Mouse (Mus musculus) brain, adult 2 months (tissue): Measurements from ENCODE around the gene Wwox.

ENCODE experiments used
- DNase-seq: peaks from one replicate; pipeline ENCODE4 v3.0.0; 2011; ENCODE audit warnings: low read depth, low spot score

Wwox gene

DNA sequence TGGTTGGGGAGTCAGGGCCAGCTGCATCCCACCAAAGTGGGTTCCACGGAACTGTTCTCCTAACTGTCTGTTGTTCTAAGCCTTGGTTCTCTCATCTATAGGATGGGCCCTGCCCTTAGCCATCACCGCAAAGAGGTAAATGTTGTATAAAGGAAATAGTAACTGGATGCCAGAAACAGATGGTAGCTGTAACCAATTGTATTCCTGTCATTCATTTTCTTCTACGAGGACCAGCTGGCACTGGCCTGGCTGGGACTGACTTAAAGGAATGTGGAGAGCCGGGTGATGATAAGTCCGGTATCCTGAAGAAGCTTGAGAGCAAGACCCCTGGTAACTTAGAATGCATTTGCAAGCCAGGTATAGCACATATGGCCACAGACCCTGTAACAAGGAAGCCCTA lies 451.0 kb downstream of the Wwox start:
- peak; percentile 35 for DNase-seq

DNA sequence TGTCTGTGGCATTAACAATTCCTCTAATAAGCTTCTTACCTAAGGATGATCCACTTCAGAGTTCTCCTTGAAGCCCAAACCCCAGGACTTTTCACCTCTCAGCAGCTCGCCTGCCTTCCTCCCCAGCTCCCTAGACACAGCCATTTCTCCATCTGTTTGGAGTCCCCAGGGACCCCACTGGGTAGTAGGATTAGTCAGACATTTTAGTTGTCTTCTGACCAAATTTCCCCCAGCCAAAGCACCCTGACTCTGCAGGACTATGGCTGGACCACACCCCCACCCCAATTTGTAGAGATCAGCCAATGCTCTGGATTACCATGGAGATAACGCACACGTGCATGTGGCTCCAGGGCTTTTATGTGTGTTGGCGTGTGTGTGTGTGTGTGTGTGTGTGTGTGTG lies 451.8 kb downstream of the Wwox start:
- no peak for DNase-seq

DNA sequence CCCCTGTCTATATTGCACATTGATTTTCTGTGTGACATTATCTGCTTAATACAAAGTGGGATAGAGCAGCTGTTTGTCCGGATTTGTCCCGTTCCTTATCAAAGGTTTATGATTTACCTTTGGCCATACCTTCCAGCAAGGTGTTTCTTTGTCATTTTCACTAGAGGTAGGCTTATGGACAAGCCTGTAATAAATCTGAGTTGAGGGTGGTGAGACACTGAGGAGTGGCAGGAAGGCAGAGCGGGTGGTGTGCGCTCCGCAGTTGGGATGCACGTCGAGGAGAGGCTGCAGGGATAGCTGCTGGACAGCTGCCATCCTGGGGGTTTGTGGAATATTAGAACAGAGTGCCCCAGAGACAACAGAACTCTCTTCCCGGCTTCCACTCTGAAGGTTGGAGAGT lies 458.0 kb downstream of the Wwox start:
- DNase-seq, result no peak

DNA sequence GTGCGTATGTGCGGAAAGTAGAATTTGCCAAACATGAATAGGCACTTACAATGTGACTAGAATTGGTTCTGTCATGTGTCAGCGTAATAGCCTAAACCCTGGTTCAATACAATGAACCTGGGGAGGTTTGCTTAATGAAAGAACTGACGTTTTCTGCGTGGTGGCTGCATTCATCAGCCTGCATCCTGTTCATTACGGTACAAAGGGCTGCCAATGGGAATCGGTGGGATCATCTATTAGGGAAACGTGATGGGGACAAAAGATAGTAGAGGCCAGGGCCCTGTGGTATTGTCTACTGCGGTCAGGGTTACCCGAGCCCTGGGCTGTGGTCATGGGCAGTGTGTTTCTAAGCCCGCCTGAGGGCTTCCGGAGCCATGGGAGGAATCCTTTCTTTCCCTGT lies 459.7 kb downstream of the Wwox start:
- no peak for DNase-seq

DNA sequence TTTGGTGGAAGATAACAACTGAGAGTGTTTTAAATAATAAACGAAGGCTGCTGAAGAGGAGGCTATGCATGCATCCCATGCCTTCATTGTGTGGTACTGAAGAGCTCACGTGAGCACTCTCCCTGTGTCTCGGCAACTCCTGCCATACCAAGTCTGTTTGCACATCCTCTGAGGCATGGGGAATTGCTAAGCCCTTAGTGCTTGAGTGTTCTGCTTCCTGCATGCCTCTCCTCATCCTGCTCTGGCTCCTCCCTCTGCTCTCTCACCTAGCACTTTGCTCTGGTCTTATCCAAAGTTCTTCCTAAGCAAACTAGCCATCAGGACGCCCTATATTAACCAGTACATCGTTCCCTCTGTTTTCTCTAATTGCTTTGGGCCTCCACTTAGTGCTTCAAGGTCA lies 463.1 kb downstream of the Wwox start:
- no peak for DNase-seq

DNA sequence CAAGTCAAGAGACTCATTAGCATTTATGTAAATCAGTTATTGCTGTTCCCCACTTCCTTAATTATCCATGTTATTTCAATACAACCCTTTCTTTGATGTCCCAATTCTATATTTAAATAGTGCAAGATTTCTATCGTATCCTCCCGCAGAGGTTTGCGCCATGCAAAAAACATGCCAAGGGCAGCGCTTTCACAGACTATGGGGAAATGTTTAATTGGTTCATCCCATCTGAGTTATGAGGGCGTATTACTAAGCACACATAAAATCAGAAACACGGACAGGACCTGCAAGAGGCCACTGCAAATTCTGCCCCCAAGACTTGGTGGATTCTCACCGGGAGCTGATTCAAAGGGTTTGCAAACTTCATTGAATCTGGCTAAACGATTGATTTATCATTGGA lies 468.6 kb downstream of the Wwox start:
- DNase-seq, result no peak

DNA sequence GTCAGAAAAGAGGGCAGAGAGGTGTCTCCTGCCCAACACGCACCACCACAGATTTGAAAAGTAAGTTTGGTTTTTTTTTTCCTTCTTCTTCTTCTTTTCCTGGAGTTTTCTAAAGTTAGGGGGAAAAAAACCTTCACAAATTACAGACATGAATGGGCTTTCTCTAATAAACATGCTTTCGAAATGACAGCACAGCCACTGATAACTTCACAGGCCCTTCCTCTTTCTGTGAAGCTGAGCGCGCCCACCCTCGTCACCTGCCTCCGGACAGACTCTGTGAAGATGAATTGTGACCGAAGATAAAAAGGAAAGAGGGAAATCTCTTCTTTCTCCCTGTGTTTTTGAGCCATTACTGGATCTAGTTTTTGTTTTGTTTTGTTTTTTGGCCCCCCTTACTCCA lies 469.1 kb downstream of the Wwox start:
- no peak for DNase-seq

DNA sequence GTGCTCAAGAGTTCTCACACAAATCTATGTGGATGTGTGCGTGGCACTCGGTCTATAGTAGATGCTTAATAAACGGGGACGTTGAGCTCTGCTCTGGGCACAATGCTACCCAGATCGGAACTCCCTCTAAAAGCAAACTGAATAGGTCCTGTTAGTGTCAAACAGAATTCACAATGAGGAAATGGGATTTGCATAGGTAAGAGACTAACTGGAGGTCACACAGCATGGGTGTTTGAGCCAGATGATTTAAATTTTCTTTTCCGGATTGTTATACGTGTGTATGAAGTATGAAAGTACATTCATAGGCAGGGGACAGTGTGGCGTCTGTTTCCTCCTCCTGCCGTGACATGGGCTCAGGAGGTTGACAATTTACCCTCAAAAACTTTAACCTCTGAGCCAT lies 469.7 kb downstream of the Wwox start:
- DNase-seq, result no peak

DNA sequence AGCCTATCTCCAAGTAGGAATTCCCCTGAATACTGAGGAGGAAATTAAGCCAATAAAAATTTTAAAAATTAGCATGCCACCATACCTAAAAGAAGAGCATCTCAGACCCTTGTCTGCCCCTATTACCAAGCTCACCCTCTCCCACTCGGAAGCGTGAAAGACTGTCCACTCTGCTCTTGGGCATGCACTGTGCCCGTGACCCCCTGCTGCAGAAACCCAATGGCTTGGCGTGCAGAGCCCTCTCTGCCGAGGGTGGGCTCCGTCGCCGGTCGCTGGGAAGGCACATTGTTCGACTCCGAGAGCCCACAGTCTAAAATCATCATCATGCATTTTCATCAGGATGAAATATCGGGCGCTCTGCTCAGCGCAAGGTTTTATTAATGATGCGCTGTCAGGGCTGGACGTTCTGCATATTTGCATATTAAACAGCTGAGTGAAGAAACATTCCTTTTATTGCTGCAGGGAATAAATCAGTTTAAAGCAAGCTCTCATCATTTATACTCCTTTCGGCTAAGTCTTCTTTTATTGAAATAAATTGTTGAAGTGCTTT lies 471.7 kb downstream of the Wwox start:
- DNase-seq, result no peak

DNA sequence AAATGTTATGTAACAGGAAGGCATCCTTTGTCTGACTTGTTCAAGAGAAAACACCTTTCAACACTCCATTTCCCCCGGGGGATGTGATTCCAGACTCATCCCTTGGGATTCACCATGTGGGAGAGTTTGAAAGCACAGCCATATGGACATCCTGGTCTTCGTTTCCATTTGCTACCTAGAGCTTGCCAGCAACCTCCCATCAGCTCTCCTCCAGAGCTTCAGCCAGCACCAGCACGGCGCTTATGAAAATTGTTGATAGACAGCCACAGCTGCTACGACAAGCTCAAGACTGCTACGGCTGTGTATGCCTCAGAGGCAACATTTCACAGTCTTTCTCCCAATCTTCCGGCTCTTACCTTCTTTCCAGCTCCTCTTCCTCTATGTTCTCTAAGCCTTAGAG lies 484.2 kb downstream of the Wwox start:
- peak; percentile 89 for DNase-seq

DNA sequence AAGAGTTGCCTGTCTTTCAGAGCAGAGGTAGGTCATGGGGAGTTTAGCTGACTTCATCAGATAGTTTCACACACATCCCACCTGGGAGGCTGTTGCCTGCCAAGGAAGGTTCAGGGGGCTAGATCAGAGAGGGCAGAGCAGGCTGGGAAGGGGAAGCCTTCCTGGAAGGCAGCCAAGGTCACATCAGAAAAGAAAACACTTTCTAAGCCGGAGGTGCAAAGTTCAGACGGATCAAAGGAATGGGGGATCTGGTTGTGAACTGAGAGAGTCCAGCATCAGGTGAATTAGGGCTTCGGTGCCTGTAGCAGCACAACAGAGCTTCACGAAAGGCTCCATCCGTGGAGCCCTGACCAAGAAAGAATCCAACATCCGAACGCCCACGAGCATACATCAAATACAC lies 488.0 kb downstream of the Wwox start:
- DNase-seq, result no peak

DNA sequence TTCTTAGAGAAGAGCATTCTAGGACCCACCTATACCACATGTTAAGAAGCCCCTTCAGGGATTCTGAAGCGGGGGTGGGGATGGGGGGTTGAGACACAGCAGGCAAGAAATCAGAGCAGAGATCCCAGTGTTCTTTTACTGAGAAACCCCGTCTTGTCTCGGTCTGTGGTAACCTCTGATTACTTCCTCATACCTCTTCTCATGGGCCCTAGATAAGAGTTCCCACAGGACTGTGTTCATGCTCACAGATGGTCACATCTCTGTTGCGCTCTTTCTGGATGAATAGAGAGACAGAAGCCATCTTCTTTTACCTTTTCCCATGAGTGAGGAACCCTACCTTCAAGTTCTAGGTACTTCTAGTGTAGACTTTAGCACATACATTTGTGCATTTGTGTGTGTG lies 488.5 kb downstream of the Wwox start:
- DNase-seq, result no peak

DNA sequence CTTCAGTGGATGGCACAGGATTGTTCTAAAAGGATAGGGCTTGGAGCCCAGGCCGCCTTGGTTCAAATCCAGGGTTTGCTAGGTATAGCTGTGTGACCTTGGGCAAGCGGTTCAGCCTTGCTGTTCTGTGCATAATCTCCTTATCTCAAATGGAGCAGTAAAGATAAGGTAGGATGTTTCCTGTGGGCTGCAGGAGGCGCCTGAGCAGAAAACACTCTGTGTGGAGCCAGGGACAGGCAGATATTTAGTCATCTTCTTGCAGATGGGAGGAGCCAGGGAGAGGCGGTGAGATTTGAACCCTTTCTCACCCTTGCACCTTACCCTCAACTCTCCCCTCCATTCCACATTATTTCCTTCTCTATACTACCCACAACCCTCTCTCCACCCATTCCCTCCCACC lies 490.1 kb downstream of the Wwox start:
- DNase-seq, result no peak

DNA sequence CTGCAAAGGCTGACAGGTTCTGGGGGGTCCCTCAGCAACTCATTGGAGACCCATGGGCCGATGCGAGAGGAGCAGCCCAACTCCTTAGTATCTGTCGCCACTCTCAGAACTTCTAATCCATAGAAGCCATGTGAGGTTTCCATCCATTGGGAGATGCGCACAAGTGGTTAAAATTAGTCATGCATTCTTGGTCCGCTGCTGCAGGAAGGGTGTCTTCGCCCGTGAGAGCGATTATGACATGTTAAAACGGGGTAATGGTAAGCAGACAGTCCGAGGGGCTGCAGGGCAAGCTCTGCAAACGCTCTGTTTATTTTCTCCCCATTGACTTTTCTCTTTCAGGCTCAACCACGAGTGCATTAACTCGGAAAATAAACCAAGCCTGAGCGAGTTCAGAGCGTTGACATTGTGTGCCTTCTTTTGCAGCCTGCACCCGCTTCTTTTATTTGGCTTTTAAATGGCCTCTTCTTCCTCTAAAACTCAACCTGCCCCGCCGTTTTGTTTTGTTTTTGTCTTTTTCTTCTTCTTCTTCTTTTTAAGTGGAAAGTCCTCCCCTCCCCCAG lies 492.7 kb downstream of the Wwox start:
- DNase-seq, result no peak

DNA sequence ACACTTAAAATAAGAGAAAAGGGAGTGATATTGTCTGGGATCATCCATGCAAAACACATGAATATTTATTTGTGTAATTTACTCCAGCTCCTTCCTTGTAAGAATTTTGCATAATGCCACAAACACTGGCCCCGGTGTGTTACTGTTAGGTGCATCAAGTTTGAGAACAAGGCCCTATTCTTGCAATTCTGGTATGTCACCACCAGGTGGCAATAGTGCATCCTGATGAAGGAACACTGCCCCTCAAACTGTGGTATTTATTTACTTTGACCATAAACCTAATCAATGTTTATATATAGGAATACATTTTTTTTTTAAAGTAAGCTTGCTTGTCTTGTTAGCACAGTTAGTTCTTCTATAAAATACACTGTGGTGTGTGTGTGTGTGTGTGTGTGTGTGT lies 493.8 kb downstream of the Wwox start:
- DNase-seq, result peak; percentile 23

DNA sequence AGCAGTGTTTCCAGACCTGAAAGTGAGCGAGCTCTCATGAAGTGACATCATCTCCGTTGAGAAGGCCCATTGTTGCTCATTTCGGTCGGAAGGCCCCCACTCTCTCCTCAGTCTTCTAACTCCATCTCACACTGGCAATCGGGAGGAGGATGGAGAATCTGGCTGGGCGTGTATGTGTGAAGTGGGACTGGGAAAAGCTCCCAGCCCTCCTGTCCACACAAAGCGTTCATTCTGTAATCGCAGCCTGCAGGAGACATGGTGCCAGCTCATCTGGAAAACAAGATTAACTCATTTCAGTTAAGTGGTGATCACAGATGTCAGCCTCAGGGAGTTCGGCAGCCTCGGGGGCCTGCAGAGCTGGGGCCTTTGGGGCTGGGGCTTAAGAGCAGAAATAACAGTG lies 497.4 kb downstream of the Wwox start:
- peak; percentile 68 for DNase-seq

DNA sequence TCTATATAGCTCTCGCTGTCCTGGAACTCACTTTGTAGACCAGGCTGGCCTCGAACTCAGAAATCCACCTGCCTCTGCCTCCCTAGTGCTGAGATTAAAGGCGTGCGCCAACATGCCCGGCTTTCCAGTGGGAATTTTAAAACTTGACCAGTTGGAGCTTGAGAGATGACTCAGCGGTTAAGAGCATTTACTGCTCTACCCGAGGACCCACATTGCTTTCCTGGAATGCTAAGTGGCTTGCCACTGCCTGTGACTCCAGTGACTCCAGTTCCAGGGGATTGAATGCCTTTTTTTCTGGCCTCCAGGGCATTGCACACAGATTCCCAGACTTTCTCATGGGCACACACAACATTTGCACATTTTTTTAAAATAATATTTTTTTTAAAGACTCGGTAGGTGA lies 499.9 kb downstream of the Wwox start:
- no peak for DNase-seq

DNA sequence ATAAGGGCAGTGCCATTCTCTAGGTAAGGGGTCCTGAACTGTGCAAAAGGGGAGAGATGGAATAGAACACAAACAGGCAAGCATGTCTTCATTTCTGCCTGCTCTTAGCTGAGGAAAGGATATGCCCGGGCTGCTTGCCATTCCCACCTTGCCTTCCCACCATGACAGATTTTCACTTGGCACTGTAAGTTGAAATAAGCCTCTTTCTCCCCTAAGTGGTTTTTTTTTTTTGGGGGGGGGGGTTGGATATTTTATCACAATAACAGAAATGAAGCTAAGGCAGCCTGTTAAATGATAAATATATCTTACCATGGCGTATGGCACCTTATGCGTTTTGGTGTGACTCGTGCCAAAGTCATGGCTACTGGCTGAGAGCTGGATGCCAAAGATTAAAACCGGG lies 501.6 kb downstream of the Wwox start:
- peak; percentile 63 for DNase-seq

DNA sequence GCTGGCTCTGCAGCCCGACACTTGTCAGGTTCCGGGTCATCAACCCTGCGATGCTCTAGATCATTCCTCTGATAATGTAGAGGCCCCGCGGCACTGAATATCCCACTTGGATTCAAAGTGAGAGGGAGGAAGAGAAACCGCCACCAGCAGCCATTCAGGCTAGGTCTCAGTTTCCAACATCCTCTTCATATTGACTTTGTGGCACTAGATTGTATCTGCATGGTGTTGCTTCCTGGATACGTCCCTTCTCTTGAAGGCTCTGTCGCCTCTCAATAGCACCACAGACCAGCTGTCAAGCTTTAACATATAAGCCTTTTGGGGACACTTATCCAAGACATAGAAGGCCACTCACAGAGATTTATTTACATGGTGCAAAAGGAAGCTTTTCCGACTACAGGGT lies 502.2 kb downstream of the Wwox start:
- DNase-seq, result no peak

DNA sequence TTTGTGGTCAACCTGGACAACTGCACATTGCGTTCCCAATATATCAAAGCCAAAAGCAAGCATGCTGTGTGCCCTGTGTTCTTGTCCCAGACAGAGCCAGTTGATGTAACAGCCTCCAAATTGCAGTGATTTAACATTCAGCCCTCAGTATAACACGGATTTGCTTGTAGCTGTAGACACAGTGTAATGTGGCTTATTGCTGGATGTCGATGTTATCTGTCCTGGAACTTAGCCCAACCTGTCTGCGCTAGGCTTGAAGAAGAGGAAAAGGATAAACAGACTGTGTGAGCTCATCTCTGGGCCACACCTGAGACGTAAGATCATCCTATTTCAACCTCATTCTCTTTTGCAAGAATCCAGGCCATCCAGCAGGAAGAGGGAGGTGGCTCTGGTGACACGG lies 508.5 kb downstream of the Wwox start:
- DNase-seq, result peak; percentile 7

DNA sequence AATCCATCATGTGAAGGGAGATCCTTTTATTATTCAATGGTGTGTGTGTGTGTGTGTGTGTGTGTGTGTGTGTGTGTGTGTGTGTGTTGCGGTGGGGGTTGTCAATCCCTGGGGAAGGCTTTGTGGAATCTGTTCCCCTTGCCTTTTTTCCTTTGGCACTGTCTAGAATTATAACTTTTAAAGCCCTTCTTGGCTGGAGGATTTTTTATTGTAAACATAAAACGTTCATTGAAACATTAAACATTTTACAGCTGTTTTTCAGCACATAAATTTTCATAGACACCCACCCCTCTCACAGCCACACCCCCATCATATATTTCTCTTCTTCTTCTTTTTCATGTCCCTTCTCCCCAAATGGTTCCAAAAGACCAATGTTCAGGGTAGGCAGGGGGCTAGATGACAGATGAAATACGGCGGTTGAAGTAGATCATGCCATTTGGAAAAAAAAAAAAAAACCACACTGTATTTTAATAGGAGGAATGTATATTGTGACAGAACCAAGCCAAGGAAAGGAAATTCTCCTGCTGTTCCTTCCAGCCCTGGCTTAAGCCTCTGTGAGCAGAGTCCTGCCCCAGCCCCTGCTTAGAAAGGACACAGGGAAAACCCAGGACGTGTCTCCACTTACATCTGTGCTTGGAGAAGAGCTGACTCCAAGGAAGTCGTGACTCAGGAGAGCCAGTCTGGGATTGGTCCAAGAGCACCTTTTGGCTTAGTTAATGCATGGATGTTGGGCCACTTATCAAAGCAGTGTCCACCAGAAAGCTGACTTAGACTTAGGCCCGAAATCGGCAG lies 517.1 kb downstream of the Wwox start:
- no peak for DNase-seq

DNA sequence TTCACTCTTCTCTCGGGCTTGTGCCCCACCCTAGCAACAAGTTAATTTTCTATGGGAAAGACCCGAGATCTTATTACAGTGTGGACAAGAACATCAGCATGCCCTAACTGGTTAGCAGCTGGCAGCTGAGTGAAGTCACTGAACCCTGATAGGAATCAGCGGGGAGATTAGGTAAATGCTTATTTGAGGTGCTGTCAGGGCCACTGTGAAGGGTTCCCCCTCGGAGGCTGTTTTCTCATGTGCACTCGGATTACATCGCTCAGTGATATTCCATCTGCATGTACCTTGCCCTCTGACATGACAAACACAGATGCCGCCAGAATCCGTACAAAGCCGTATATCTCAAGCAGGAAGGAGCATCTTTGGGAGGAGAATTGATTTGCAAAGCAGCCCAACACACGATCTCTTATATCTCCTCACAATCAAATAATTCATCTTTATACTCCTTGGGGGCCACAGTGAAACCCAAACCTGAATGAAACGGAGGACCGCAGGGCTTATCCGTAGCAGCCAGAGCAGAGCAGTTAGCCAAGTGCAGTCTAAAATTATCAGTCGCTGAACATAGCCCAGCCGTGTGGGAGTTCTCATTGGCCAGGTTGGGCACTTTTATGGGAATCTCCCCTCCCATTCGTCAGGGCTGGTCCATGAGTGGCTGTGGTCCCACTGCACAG lies 519.1 kb downstream of the Wwox start:
- DNase-seq, result no peak

DNA sequence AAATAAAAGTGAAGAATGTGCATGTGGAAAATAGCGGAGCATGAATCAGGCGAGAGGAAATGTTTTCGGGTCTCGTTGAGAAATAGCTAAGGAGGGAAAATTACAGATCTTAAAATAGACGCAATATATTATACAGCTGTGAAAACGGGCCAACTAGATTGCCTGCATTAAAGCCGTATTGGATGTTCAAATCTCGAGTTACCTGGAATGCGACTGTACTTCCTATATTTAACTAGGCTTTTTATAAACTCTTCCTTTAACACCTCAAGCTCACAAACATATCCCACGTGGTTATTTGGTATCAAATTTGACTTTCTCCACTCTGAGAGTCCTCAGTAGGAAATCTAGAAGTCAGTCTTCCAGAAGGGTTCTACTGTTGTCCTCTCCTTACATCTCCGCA lies 520.0 kb downstream of the Wwox start:
- no peak for DNase-seq
